Mouse (Mus musculus) neural tube, embryonic 11.5 days (tissue): ENCODE data around the gene Nedd4. TPM values are rescaled to one million over a fixed set of nuclear protein-coding genes. Genes with fewer than 3 reads are reported as not detected.

ENCODE experiments used
- ATAC-seq: fragments of 200-750 bp; cut with Nextera tagmentation; 2 replicates; pipeline ENCODE4 v1.8.0; 2017; ENCODE audit warnings: moderate number of reproducible peaks, mild to moderate bottlenecking, moderate TSS enrichment, moderate library complexity; ENCODE audit not compliant: insufficient read depth, low FRiP score, low TSS enrichment
- DNase-seq: peaks from one replicate; pipeline ENCODE4 v3.0.0-alpha.2; 2015; ENCODE audit warnings: low spot score
- H3K27ac ChIP-seq: fragments of 300-500 bp; sonication (generic); 2 replicates; pipeline ENCODE4 v1.5.1; 2014; ENCODE audit warnings: low read depth, mild to moderate bottlenecking, low read length
- H3K27me3 ChIP-seq: fragments of 300-500 bp; sonication (generic); 2 replicates; pipeline ENCODE4 v1.6.1; 2014; ENCODE audit warnings: mild to moderate bottlenecking, low read length, mixed read lengths; ENCODE audit not compliant: control insufficient read depth, insufficient read depth
- H3K36me3 ChIP-seq: fragments of 300-500 bp; sonication (generic); 2 replicates; pipeline ENCODE4 v1.6.1; 2014; ENCODE audit warnings: mild to moderate bottlenecking, low read length, moderate library complexity, mixed read lengths; ENCODE audit not compliant: control insufficient read depth, insufficient read depth
- H3K4me1 ChIP-seq: fragments of 300-500 bp; sonication (generic); 2 replicates; pipeline ENCODE4 v1.6.1; 2014; ENCODE audit warnings: low read length, mixed read lengths; ENCODE audit not compliant: control insufficient read depth, insufficient read depth
- H3K4me2 ChIP-seq: fragments of 300-500 bp; sonication (generic); 2 replicates; pipeline ENCODE4 v1.6.1; 2014; ENCODE audit warnings: low read depth, mild to moderate bottlenecking, moderate library complexity
- H3K4me3 ChIP-seq: fragments of 300-500 bp; sonication (generic); 2 replicates; pipeline ENCODE4 v1.5.1; 2014; ENCODE audit warnings: low read depth, low read length
- H3K9ac ChIP-seq: fragments of 300-500 bp; sonication (generic); 2 replicates; pipeline ENCODE4 v1.6.1; 2014; ENCODE audit warnings: mild to moderate bottlenecking, low read length
- H3K9me3 ChIP-seq: fragments of 300-500 bp; sonication (generic); 2 replicates; pipeline ENCODE4 v1.6.1; 2016; ENCODE audit warnings: low read length; ENCODE audit not compliant: control insufficient read depth
- WGBS: fragments of 180-500 bp; shearing (Covaris S2); extraction: QIAGEN DNeasy Blood & Tissue Kit; methylation state at CpG from one replicate; pipeline ENCODE4 v1.1.7; 2014; 5-methylcytosine and 5-hydroxymethylcytosine counted together
- polyA plus RNA-seq: library from polyadenylated mRNA; unstranded; fragments of >200 nt; fragmentation: Nextera tagmentation; extraction: Ambion mirVana; gene quantifications from 2 replicates; pipeline ENCODE4 v1.2.1, GENCODE M21; 2014

Nedd4 gene
- polyA plus RNA-seq, 1 experiment from 2014 or later, result 799 TPM

- 92% methylated on average over 5 of the region's 5 CpGs for WGBS
- no peak overlapping the region for H3K9ac ChIP-seq
- no peak for DNase-seq
- H3K36me3 ChIP-seq, result peaks cover 25% of the 10 kb centered on the region
- ATAC-seq, result no peak
- no peak overlapping the region for H3K4me3 ChIP-seq
- H3K27me3 ChIP-seq, result no peaks in the 10 kb centered on the region
- no peak overlapping the region for H3K27ac ChIP-seq
- H3K4me2 ChIP-seq, result no peak overlapping the region
- no peaks in the 10 kb centered on the region for H3K4me1 ChIP-seq
- no peaks in the 10 kb centered on the region for H3K9me3 ChIP-seq
Measured at GRCm38 (mm10) chr9:72708690-72709089, 46.5 kb downstream of the Nedd4 start.

GRCm38 (mm10) chr9:72710060-72710459, 47.9 kb downstream of the Nedd4 start:
- Histone ChIP-seq H3K36me3 (peaks cover 26% of the 10 kb centered on the region), H3K4me1 (no peaks in the 10 kb centered on the region), H3K4me3 (no peak overlapping the region), H3K9ac (no peak overlapping the region), H3K27ac (no peak overlapping the region), H3K9me3 (no peaks in the 10 kb centered on the region), H3K27me3 (no peaks in the 10 kb centered on the region), H3K4me2 (no peak overlapping the region)
- DNase-seq, result no peak
- 81% methylated on average over 5 of the region's 5 CpGs for WGBS
- no peak for ATAC-seq

- Histone ChIP-seq H3K27me3 (no peaks in the 10 kb centered on the region), H3K27ac (no peak overlapping the region), H3K4me1 (no peaks in the 10 kb centered on the region), H3K36me3 (peaks cover 24% of the 10 kb centered on the region), H3K4me2 (no peak overlapping the region), H3K4me3 (no peak overlapping the region), H3K9ac (no peak overlapping the region), H3K9me3 (no peaks in the 10 kb centered on the region)
- 97% methylated on average over 4 of the region's 4 CpGs for WGBS
- ATAC-seq (no peak), DNase-seq (no peak)
Measured at GRCm38 (mm10) chr9:72714945-72715344, 52.8 kb downstream of the Nedd4 start.

- no peak overlapping the region for H3K4me2 ChIP-seq
- DNase-seq, result no peak
- no peak overlapping the region for H3K4me3 ChIP-seq
- H3K27me3 ChIP-seq, result no peaks in the 10 kb centered on the region
- no peak for ATAC-seq
- H3K9ac ChIP-seq, result no peak overlapping the region
- H3K27ac ChIP-seq, result no peak overlapping the region
- no peaks in the 10 kb centered on the region for H3K4me1 ChIP-seq
- no peaks in the 10 kb centered on the region for H3K9me3 ChIP-seq
- 91% methylated on average over 7 of the region's 7 CpGs for WGBS
- H3K36me3 ChIP-seq, result peaks cover 28% of the 10 kb centered on the region
Measured at GRCm38 (mm10) chr9:72716200-72716599, 54.1 kb downstream of the Nedd4 start.

- H3K4me2 ChIP-seq, result no peak overlapping the region
- H3K27ac ChIP-seq, result no peak overlapping the region
- ATAC-seq (no peak), DNase-seq (no peak)
- H3K9ac ChIP-seq, result no peak overlapping the region
- H3K4me1 ChIP-seq, result no peaks in the 10 kb centered on the region
- H3K27me3 ChIP-seq, result no peaks in the 10 kb centered on the region
- H3K9me3 ChIP-seq, result no peaks in the 10 kb centered on the region
- 97% methylated on average over 4 of the region's 4 CpGs for WGBS
- no peak overlapping the region for H3K4me3 ChIP-seq
- peaks cover 34% of the 10 kb centered on the region for H3K36me3 ChIP-seq
Measured at GRCm38 (mm10) chr9:72719143-72719542, 57.0 kb downstream of the Nedd4 start.

GRCm38 (mm10) chr9:72721221-72721620, 59.1 kb downstream of the Nedd4 start:
- Histone ChIP-seq H3K36me3 (peaks cover 42% of the 10 kb centered on the region), H3K27ac (no peak overlapping the region), H3K9me3 (no peaks in the 10 kb centered on the region), H3K27me3 (no peaks in the 10 kb centered on the region), H3K4me2 (no peak overlapping the region), H3K4me3 (no peak overlapping the region), H3K9ac (no peak overlapping the region), H3K4me1 (no peaks in the 10 kb centered on the region)
- no peak for ATAC-seq
- no peak for DNase-seq
- WGBS, result 95% methylated on average over 14 of the region's 14 CpGs

GRCm38 (mm10) chr9:72722622-72723021, 60.5 kb downstream of the Nedd4 start:
- H3K9ac ChIP-seq, result no peak overlapping the region
- no peaks in the 10 kb centered on the region for H3K27me3 ChIP-seq
- no peak overlapping the region for H3K27ac ChIP-seq
- no peak overlapping the region for H3K4me2 ChIP-seq
- no peaks in the 10 kb centered on the region for H3K4me1 ChIP-seq
- DNase-seq (no peak), ATAC-seq (no peak)
- 93% methylated on average over 3 of the region's 3 CpGs for WGBS
- H3K36me3 ChIP-seq, result peaks cover 49% of the 10 kb centered on the region
- H3K4me3 ChIP-seq, result no peak overlapping the region
- H3K9me3 ChIP-seq, result no peaks in the 10 kb centered on the region

- H3K9ac ChIP-seq, result no peak overlapping the region
- no peaks in the 10 kb centered on the region for H3K4me1 ChIP-seq
- H3K27ac ChIP-seq, result no peak overlapping the region
- no peaks in the 10 kb centered on the region for H3K27me3 ChIP-seq
- ATAC-seq (no peak), DNase-seq (no peak)
- peaks cover 45% of the 10 kb centered on the region for H3K36me3 ChIP-seq
- no peak overlapping the region for H3K4me2 ChIP-seq
- WGBS, result 90% methylated on average over 8 of the region's 8 CpGs
- no peak overlapping the region for H3K4me3 ChIP-seq
- no peaks in the 10 kb centered on the region for H3K9me3 ChIP-seq
Measured at GRCm38 (mm10) chr9:72724491-72725221, 62.5 kb downstream of the Nedd4 start.

- DNase-seq (peak; percentile 76), ATAC-seq (no peak)
- H3K4me2 ChIP-seq, result no peak overlapping the region
- H3K36me3 ChIP-seq, result peaks cover 55% of the 10 kb centered on the region
- H3K4me1 ChIP-seq, result no peaks in the 10 kb centered on the region
- no peak overlapping the region for H3K27ac ChIP-seq
- 54% methylated on average over 3 of the region's 3 CpGs for WGBS
- no peaks in the 10 kb centered on the region for H3K9me3 ChIP-seq
- H3K4me3 ChIP-seq, result no peak overlapping the region
- no peak overlapping the region for H3K9ac ChIP-seq
- H3K27me3 ChIP-seq, result no peaks in the 10 kb centered on the region
Measured at GRCm38 (mm10) chr9:72733966-72734365, 71.8 kb downstream of the Nedd4 start.
